Mouse (Mus musculus) thymus, postnatal 36 days (tissue): Measurements from ENCODE around the gene Pacrg.

Experiments
- DNase-seq, 2 experiments: peaks; one replicate each; pipeline ENCODE4 v3.0.0; 2022; ENCODE audit warnings: mixed read lengths in 2 of 2

Gene Pacrg

GRCm38 (mm10) chr17:10619881-10620280 is 220.2 kb downstream of the Pacrg start:
- no peak for DNase-seq

GRCm38 (mm10) chr17:10617656-10618055 is 222.5 kb downstream of the Pacrg start:
- no peak for DNase-seq

GRCm38 (mm10) chr17:10615611-10616010 is 224.5 kb downstream of the Pacrg start:
- no peak for DNase-seq

GRCm38 (mm10) chr17:10614696-10615095 is 225.4 kb downstream of the Pacrg start:
- no peak for DNase-seq

GRCm38 (mm10) chr17:10611626-10612025 is 228.5 kb downstream of the Pacrg start:
- DNase-seq: no peak

- no peak for DNase-seq
Measured at GRCm38 (mm10) chr17:10608146-10608545, 232.0 kb downstream of the Pacrg start.

- DNase-seq: no peak
Measured at GRCm38 (mm10) chr17:10606090-10606489, 234.0 kb downstream of the Pacrg start.

GRCm38 (mm10) chr17:10597741-10598140 is 242.4 kb downstream of the Pacrg start:
- no peak for DNase-seq

- DNase-seq: no peak
Measured at GRCm38 (mm10) chr17:10589604-10590003, 250.5 kb downstream of the Pacrg start.

- DNase-seq: no peak
Measured at GRCm38 (mm10) chr17:10588922-10589400, 251.2 kb downstream of the Pacrg start.

- DNase-seq: no peak
Measured at GRCm38 (mm10) chr17:10583301-10583700, 256.8 kb downstream of the Pacrg start.

GRCm38 (mm10) chr17:10575306-10575705 is 264.8 kb downstream of the Pacrg start:
- no peak for DNase-seq

- DNase-seq: no peak
Measured at GRCm38 (mm10) chr17:10572436-10572835, 267.7 kb downstream of the Pacrg start.

GRCm38 (mm10) chr17:10569270-10569669 is 270.8 kb downstream of the Pacrg start:
- DNase-seq: no peak

- no peak for DNase-seq
Measured at GRCm38 (mm10) chr17:10567411-10567810, 272.7 kb downstream of the Pacrg start.

GRCm38 (mm10) chr17:10564191-10564590 is 275.9 kb downstream of the Pacrg start:
- no peak for DNase-seq

- DNase-seq: no peak
Measured at GRCm38 (mm10) chr17:10562871-10563270, 277.2 kb downstream of the Pacrg start.

GRCm38 (mm10) chr17:10560053-10560452 is 280.1 kb downstream of the Pacrg start:
- DNase-seq: no peak

GRCm38 (mm10) chr17:10558671-10559070 is 281.4 kb downstream of the Pacrg start:
- DNase-seq: no peak

- no peak for DNase-seq
Measured at GRCm38 (mm10) chr17:10552295-10553056, 287.6 kb downstream of the Pacrg start.

GRCm38 (mm10) chr17:10550781-10551520 is 289.2 kb downstream of the Pacrg start:
- DNase-seq: no peak

- no peak for DNase-seq
Measured at GRCm38 (mm10) chr17:10549825-10550224, 290.3 kb downstream of the Pacrg start.

GRCm38 (mm10) chr17:10548969-10549368 is 291.1 kb downstream of the Pacrg start:
- DNase-seq: no peak

GRCm38 (mm10) chr17:10540772-10541171 is 299.3 kb downstream of the Pacrg start:
- DNase-seq: no peak
